Mouse (Mus musculus) liver, postnatal 0 days (tissue): Measurements from ENCODE around the gene Osbp.

Source experiments
- CTCF ChIP-seq: sonication (generic); IDR thresholded peaks from 2 replicates; pipeline ENCODE4 v1.5.1; 2016; ENCODE audit warnings: antibody characterized with exemption, low read depth
- EP300 ChIP-seq: IDR thresholded peaks from 2 replicates; pipeline ENCODE4 v1.6.1; 2016; ENCODE audit warnings: antibody characterized with exemption, low read depth, mild to moderate bottlenecking

GRCm38 (mm10) chr19:11987841-11988240 is 22.1 kb downstream of the Osbp start:
- TF ChIP-seq CTCF (no peak), EP300 (no peak)
